Mouse (Mus musculus) lung, postnatal 36 days (tissue): Measurements from ENCODE around the gene Ptpdc1.

Experiments used
- DNase-seq: peaks from one replicate; pipeline ENCODE4 v3.0.0; 2022; ENCODE audit warnings: mixed read lengths

The Ptpdc1 gene

DNA sequence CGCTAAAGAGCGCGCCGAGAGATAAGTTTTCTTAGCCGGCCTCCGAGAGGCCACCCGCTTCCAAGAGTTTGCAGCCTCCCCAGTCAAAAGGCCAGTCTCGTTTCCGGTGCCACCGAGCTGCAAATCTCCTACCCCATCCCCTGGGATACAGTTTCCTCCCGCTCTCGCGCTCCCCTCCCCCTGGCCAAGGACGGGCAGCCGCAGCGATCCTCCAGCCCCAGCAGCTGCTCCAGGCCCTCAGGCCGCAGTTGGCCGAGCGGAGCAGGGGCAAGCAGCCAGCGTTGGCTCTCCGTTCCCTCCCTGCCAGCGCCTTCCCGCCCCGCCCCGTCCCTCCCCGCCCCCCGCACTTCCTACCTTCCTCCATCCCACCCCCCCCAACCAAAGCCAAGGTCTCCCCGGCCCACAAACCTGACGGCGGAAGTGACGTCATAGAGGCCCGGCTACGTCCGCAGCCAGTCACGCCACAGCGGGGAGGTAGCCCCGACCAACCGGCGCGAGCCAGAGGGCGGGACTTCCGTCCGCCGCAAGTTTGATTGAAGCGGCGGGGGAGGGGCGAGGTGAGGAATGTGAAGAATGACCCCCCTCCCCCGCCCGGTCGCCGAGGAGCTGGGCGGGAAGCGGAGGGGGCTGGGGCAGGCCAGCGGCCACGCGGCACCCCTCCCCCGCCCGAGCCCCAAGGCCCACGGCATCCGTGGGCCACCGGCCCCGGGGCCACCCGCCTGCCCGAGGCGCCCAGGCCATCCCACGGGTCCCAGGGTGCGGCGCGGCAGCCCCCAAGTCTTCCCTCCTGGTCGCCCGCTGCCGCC is 79.8 kb downstream of the Ptpdc1 start:
- peak; percentile 98 for DNase-seq

DNA sequence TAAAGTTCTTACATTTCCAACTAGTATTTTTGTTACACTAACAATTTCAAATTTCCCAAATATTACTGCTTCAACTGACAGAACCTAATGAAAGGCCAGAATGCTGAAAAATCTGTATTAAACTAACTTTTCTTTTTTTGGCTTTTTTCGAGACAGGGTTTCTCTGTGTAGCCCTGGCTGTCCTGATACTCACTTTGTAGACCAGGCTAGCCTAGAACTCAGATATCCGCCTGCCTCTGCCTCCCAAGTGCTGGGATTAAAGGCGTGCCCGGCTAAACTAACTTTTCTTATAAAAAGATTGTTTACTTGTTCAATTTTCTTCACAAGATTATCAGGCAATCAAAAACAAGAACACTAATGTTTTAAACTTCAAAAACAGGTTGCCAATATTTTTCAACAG is 80.6 kb downstream of the Ptpdc1 start:
- no peak for DNase-seq

DNA sequence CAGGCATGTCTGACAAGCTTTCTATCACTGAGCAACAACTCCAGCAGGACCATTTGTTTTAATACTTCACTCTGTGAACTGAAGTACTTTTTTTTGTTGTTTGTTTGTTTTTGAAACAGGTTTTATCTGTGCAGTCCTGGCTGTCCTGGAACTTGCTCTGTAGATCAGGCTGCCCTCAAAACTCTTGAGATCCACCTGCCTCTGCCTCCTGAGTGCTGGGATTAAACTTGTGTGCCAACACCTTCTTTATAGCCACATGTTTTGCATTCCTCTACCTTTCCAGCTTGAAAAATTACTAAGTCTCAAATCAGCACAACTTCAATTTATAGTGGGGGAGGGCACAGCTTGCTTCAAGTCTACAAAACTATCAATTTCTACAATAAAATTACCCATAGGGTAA is 81.1 kb downstream of the Ptpdc1 start:
- DNase-seq: no peak

DNA sequence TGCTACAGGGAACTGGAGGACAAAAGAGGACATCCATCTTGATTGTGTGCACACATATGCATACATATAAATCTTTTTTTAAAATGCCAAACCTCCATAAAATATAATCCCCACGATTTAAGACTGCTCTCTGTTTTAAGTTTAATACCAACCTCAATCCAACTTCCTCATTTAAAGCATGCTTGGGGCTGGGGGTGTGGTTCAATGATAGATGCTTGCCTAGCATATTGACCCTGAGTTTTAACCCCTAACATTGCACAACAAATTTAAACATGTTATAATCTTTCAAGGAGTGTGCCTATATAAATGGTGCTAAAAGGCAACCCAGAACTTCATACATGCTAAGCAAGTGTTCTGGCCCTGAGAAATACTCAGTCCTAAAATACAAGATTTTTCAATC is 85.0 kb downstream of the Ptpdc1 start:
- peak; percentile 19 for DNase-seq

DNA sequence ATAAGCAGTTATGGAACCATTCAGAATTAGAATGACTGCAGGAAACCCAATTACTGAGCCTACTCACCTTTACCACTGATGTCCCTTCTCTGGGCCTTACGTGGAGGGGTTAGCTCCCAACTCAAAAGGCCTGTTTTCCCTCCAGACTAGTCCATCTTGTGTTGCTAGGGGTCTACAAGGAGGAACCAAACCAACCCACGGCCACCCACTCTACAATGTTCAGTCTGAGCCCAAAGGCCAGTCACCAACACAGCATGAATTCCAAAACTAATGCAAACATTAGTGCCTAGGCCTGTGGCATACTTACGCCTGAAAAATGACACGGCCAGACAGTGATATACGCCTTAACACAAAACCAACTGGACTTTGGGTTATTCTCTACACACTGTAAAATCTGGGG is 92.0 kb downstream of the Ptpdc1 start:
- DNase-seq: no peak

DNA sequence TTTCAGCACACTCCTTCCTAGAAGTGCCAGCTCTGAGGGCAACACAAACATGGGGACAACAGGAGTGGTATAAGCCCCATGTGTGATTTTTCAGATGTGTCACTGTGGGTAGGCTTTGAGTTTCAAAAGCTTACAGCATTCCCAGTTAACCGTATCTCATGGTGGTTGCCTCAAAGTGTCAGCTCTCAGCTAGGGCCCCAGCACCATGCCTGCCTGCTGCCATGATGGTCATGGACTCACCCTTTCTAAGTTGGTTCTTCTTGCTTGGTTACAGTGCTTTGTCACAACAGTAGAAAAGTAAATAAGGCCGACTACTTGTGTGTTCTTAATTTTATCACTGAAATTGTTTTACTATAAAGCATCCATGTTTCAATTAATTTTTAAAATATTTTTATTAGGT is 94.0 kb downstream of the Ptpdc1 start:
- DNase-seq: no peak

DNA sequence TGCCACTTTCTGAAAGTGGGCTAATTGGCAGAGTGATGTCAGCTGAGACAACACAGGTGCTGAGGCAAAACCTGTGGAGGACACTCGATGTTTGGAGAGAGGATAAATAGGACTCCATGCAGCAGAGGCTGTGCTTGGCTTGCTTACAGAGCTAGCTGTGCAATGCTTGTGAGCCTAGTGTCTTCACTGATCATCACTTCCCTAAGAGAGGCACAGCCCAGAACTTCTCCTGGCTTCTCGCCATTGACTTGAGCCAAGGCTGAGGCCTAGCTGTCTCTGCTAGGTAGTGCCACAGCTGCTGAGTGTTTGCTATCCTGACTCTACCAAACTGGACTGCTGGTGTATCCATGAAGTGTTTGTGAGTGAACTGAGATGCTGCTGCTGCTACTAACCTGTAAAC is 94.8 kb downstream of the Ptpdc1 start:
- DNase-seq: peak; percentile 69

DNA sequence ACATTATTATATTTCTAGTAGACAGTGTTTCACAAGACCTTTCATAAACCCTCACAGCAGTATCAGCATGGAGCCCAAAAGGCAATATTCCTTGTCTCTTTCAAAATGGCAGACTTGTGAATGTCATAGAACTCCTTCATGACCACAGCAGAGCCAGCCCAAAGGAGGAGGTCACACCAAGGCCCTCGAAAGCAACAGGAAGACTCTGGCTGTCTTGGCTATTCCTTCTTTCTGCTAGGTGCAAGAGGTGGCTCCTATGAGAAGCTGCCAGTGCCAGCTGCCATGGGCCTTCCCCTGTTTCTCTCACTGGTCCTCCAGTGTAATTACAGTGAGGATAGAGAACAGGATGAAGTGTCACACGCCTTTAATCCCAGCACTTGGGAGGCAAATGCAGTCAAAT is 96.4 kb downstream of the Ptpdc1 start:
- no peak for DNase-seq

DNA sequence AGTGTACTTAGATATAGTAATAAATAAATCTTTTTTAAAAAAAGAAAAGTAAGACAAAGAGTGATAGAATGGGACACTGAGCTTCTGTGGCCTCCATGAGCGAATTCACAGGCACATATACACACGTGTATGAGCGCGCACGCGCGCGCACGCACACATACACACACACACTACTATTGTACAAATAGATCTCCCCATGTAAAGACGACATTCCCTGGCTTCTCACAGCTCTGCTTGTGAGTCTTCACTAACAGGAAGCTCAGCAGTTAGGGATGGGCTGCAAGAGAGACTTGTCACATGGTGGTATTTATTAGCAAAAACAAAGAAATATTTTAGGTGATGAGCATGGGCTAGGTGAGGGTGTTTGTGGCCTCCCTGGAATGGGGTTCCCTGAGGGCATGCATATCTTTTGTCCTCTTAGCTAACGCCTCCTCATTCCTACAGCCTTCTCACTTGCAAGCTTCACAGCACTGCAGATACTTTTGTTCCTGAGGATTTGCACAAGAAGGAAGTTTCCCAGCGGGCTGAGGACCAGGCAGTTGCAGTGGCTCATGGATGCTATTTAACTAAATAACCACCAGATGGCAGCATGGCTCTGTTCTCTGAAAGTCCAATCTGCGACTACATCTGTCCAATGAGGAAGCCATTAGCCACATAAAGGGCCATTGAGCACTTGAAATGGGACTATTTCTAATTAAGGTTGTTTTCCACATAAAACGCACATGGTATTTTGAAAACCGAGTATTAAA is 97.2 kb downstream of the Ptpdc1 start:
- DNase-seq: peak; percentile 84
